ENCODE assay signal across 30 mouse cellular contexts in the genomic region with DNA sequence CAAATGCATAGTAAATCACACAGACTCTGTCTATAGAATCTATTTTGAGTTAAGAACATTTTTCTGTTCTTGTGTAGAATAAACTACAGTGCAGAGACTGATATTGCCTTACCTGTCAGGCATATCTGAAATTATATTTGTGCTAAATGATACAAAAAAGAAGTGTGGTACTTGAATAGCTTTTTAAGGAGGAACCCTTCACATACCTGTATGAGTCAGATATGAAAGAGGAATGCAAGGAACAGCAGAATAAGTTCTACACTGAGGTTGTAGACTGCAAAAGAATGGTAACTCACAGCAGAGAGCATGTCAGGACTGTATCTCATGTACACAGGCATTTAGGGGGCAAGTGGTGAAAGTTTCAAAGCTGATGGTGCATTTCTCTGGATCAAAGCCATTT.
"Had no signal": no experiment of that assay in that cellular context is flagged by ENCODE, and none has a peak within 500 bp of the region (broad histone marks: within the 10 kb centered on the region; RNA-seq: fewer than 3 reads in every experiment).

No protein-coding gene starts in this region.

- H3K4me2 ChIP-seq: limb, embryonic 12.5 days; limb, embryonic 13.5 days; limb, embryonic 15.5 days; liver, embryonic 11.5 days; liver, embryonic 12.5 days; liver, embryonic 13.5 days; liver, embryonic 15.5 days; lung, embryonic 14.5 days; lung, embryonic 15.5 days; midbrain, embryonic 11.5 days; midbrain, embryonic 12.5 days; midbrain, embryonic 13.5 days; midbrain, embryonic 15.5 days; neural tube, embryonic 12.5 days had no signal

- ATAC-seq: liver, embryonic 12.5 days; liver, postnatal 0 days; midbrain, embryonic 13.5 days; midbrain, embryonic 15.5 days; midbrain, embryonic 16.5 days had no signal

- H3K27ac ChIP-seq: left cerebral cortex, adult 2 months; limb, embryonic 10.5 days; limb, embryonic 12.5 days; limb, embryonic 13.5 days; limb, embryonic 15.5 days; liver, embryonic 12.5 days; liver, embryonic 13.5 days; liver, embryonic 14.5 days; liver, embryonic 15.5 days; lung, embryonic 15.5 days; macrophage; midbrain, embryonic 10.5 days; midbrain, embryonic 12.5 days; midbrain, embryonic 13.5 days; midbrain, embryonic 15.5 days; neural tube, embryonic 12.5 days had no signal

- H3K36me3 ChIP-seq: limb, embryonic 10.5 days; limb, embryonic 12.5 days; limb, embryonic 13.5 days; limb, embryonic 15.5 days; liver, embryonic 12.5 days; liver, embryonic 13.5 days; liver, embryonic 15.5 days; lung, embryonic 15.5 days; midbrain, embryonic 10.5 days; midbrain, embryonic 12.5 days; midbrain, embryonic 13.5 days; midbrain, embryonic 15.5 days; neural tube, embryonic 12.5 days had no signal

- H3K4me1 ChIP-seq: limb, embryonic 12.5 days; limb, embryonic 13.5 days; limb, embryonic 15.5 days; liver, embryonic 12.5 days; liver, embryonic 13.5 days; liver, embryonic 15.5 days; lung, embryonic 15.5 days; megakaryocyte, embryonic 14.5 days; midbrain, embryonic 10.5 days; midbrain, embryonic 12.5 days; midbrain, embryonic 13.5 days; midbrain, embryonic 15.5 days; neural tube, embryonic 12.5 days had no signal

- DNase-seq: layer of hippocampus, postnatal 36 days; left cerebral cortex, postnatal 4 days; liver; liver, embryonic 13.5 days; liver, postnatal 0 days; lung, adult 2 months; lung, embryonic 14.5 days; lung, postnatal 14 days; lung, postnatal 36 days; midbrain, embryonic 14.5 days had no signal

- H3K27me3 ChIP-seq: limb, embryonic 12.5 days; limb, embryonic 13.5 days; limb, embryonic 15.5 days; liver, embryonic 12.5 days; liver, embryonic 13.5 days; liver, embryonic 15.5 days; lung, embryonic 15.5 days; megakaryocyte, embryonic 14.5 days; midbrain, embryonic 12.5 days; midbrain, embryonic 13.5 days; midbrain, embryonic 15.5 days; neural tube, embryonic 12.5 days had no signal

- H3K4me3 ChIP-seq: left cerebral cortex, adult 2 months; limb, embryonic 10.5 days; limb, embryonic 12.5 days; limb, embryonic 13.5 days; limb, embryonic 15.5 days; liver, embryonic 12.5 days; liver, embryonic 13.5 days; liver, embryonic 15.5 days; lung, embryonic 15.5 days; megakaryocyte, embryonic 14.5 days; midbrain, embryonic 10.5 days; midbrain, embryonic 12.5 days; midbrain, embryonic 13.5 days; midbrain, embryonic 15.5 days; myocyte; neural tube, embryonic 12.5 days had no signal

- H3K9me3 ChIP-seq: limb, embryonic 10.5 days; limb, embryonic 12.5 days; limb, embryonic 13.5 days; limb, embryonic 15.5 days; liver, embryonic 12.5 days; liver, embryonic 13.5 days; liver, embryonic 15.5 days; lung, embryonic 15.5 days; megakaryocyte, embryonic 14.5 days; midbrain, embryonic 10.5 days; midbrain, embryonic 12.5 days; midbrain, embryonic 13.5 days; midbrain, embryonic 15.5 days; neural tube, embryonic 12.5 days had no signal

- H3K9ac ChIP-seq: limb, embryonic 12.5 days; limb, embryonic 13.5 days; limb, embryonic 15.5 days; liver, embryonic 12.5 days; liver, embryonic 13.5 days; liver, embryonic 14.5 days; liver, embryonic 15.5 days; liver, postnatal 0 days; lung, embryonic 14.5 days; lung, embryonic 15.5 days; midbrain, embryonic 12.5 days; midbrain, embryonic 13.5 days; midbrain, embryonic 15.5 days; neural tube, embryonic 12.5 days had no signal
